Mouse (Mus musculus): ENCODE data around the gene B3gnt3. TPM values are rescaled to one million over a fixed set of nuclear protein-coding genes. Genes with fewer than 3 reads are reported as not detected.

The B3gnt3 gene
- polyA plus RNA-seq, 1 experiment = 0.44 TPM

- Histone ChIP-seq H3K27me3 (ENCODE audit: control insufficient read depth, insufficient read depth, low read length) (no peaks in the 10 kb centered on the region), H3K4me3 (replicated peaks; ENCODE audit: insufficient read depth, low read depth, low read length) (no peak overlapping the region), H3K27ac (ENCODE audit: insufficient read depth, low read length) (no peak overlapping the region), H3K4me1 (ENCODE audit: control insufficient read depth, insufficient read depth, low read length) (peaks cover 25% of the 10 kb centered on the region)
- 43% methylated on average over 9 of the region's 9 CpGs for WGBS
- no peak for TF ChIP-seq CTCF (IDR thresholded peaks at IDR 0.05; ENCODE audit: borderline replicate concordance, insufficient read depth, low read depth, low read length)
- no peak for TF ChIP-seq POLR2A (IDR thresholded peaks at IDR 0.05; ENCODE audit: borderline replicate concordance, insufficient read depth, low read length)
- DNase-seq = no peak
Observed at GRCm38 (mm10) chr8:71657816-71658215, 43.8 kb downstream of the B3gnt3 start.

GRCm38 (mm10) chr8:71654600-71654999, 47.0 kb downstream of the B3gnt3 start:
- no peak for DNase-seq
- 28% methylated on average over 24 of the region's 24 CpGs for WGBS
- TF ChIP-seq POLR2A (IDR thresholded peaks at IDR 0.05; ENCODE audit: borderline replicate concordance, insufficient read depth, low read length) = no peak
- TF ChIP-seq CTCF (IDR thresholded peaks at IDR 0.05; ENCODE audit: borderline replicate concordance, insufficient read depth, low read depth, low read length) = no peak
- peaks cover 15% of the 10 kb centered on the region for H3K4me1 ChIP-seq (ENCODE audit: control insufficient read depth, insufficient read depth, low read length)
- no peak overlapping the region for H3K27ac ChIP-seq (ENCODE audit: insufficient read depth, low read length)
- H3K4me3 ChIP-seq (replicated peaks; ENCODE audit: insufficient read depth, low read depth, low read length) = no peak overlapping the region
- H3K27me3 ChIP-seq (ENCODE audit: control insufficient read depth, insufficient read depth, low read length) = no peaks in the 10 kb centered on the region

GRCm38 (mm10) chr8:71645510-71645909, 56.1 kb downstream of the B3gnt3 start:
- 78% methylated on average over 9 of the region's 9 CpGs for WGBS
- no peaks in the 10 kb centered on the region for H3K27me3 ChIP-seq (ENCODE audit: control insufficient read depth, insufficient read depth, low read length)
- TF ChIP-seq POLR2A (IDR thresholded peaks at IDR 0.05; ENCODE audit: borderline replicate concordance, insufficient read depth, low read length) (no peak), CTCF (IDR thresholded peaks at IDR 0.05; ENCODE audit: borderline replicate concordance, insufficient read depth, low read depth, low read length) (no peak)
- H3K4me1 ChIP-seq (ENCODE audit: control insufficient read depth, insufficient read depth, low read length) = no peaks in the 10 kb centered on the region
- no peak for DNase-seq
- no peak overlapping the region for H3K4me3 ChIP-seq (replicated peaks; ENCODE audit: insufficient read depth, low read depth, low read length)
- H3K27ac ChIP-seq (ENCODE audit: insufficient read depth, low read length) = no peak overlapping the region

Other genes with a start within 250 kb of the B3gnt3 start
- gene Abhd8, start 238.1 kb downstream of the B3gnt3 start, polyA plus RNA-seq (2012; rRNA removed) = 392 TPM in 2 replicates
- 68.5 and 75.4 TPM in 2 replicates for gene Mrpl34, start 236.8 kb downstream of the B3gnt3 start, polyA plus RNA-seq (2012; rRNA removed)
- gene Dda1, start 232.6 kb downstream of the B3gnt3 start, polyA plus RNA-seq (2012; rRNA removed) = 119 and 121 TPM in 2 replicates
- gene Ano8, start 215.8 kb downstream of the B3gnt3 start, polyA plus RNA-seq (2012; rRNA removed) = 76.2 and 81.8 TPM in 2 replicates
- 33.3 and 34.7 TPM in 2 replicates for gene Gtpbp3, start 213.7 kb downstream of the B3gnt3 start, polyA plus RNA-seq (2012; rRNA removed)
- gene Plvap, start 190.0 kb downstream of the B3gnt3 start, polyA plus RNA-seq (2012; rRNA removed) = 25.6 and 28.8 TPM in 2 replicates
- gene Ccdc194, start 176.1 kb downstream of the B3gnt3 start, polyA plus RNA-seq (2012; rRNA removed) = 0.08 and 0.10 TPM in 2 replicates
- gene Bst2, start 164.3 kb downstream of the B3gnt3 start, polyA plus RNA-seq (2012; rRNA removed) = 13.6 and 17.3 TPM in 2 replicates
- gene Mvb12a, start 158.9 kb downstream of the B3gnt3 start, polyA plus RNA-seq (2012; rRNA removed) = 113 and 118 TPM in 2 replicates
- gene Tmem221, start 142.9 kb downstream of the B3gnt3 start, polyA plus RNA-seq (2012; rRNA removed) = 0.21 and 0.26 TPM in 2 replicates
- gene Nxnl1, start 135.2 kb downstream of the B3gnt3 start, polyA plus RNA-seq (2012; rRNA removed) = 0.10 and 0.11 TPM in 2 replicates
- gene Slc27a1, start 132.9 kb downstream of the B3gnt3 start, polyA plus RNA-seq (2012; rRNA removed) = 142 and 153 TPM in 2 replicates
- 42.5 and 42.8 TPM in 2 replicates for gene Pgls, start 109.6 kb downstream of the B3gnt3 start, polyA plus RNA-seq (2012; rRNA removed)
- 3.4 and 3.7 TPM in 2 replicates for gene Fam129c, start 104.1 kb downstream of the B3gnt3 start, polyA plus RNA-seq (2012; rRNA removed)
- gene Colgalt1, start 90.8 kb downstream of the B3gnt3 start, polyA plus RNA-seq (2012; rRNA removed) = 74.1 and 77.6 TPM in 2 replicates
- 97.3 and 110 TPM in 2 replicates for gene Unc13a, start 30.0 kb downstream of the B3gnt3 start, polyA plus RNA-seq (2012; rRNA removed)
- gene Jak3, start 25.5 kb downstream of the B3gnt3 start, polyA plus RNA-seq (2012; rRNA removed) = 3.6 and 3.9 TPM in 2 replicates
- gene Insl3, start 12.6 kb downstream of the B3gnt3 start, polyA plus RNA-seq (2012; rRNA removed) = 0.65 and 2.1 TPM in 2 replicates
- 108 and 115 TPM in 2 replicates for gene Fcho1, start 23.9 kb upstream of the B3gnt3 start, polyA plus RNA-seq (2012; rRNA removed)
- gene Zfp709, start 180.2 kb upstream of the B3gnt3 start, polyA plus RNA-seq (2012; rRNA removed) = 3.5 and 4.1 TPM in 2 replicates
- 8.0 and 9.0 TPM in 2 replicates for gene Zfp882, start 206.8 kb upstream of the B3gnt3 start, polyA plus RNA-seq (2012; rRNA removed)
- 20.8 and 21.8 TPM in 2 replicates for gene Zfp617, start 206.8 kb upstream of the B3gnt3 start, polyA plus RNA-seq (2012; rRNA removed)
- gene Zfp961, start 249.2 kb upstream of the B3gnt3 start, polyA plus RNA-seq (2012; rRNA removed) = 20.6 and 24.0 TPM in 2 replicates

Data from cerebellum, adult 2 months (tissue).